Mouse (Mus musculus) heart, postnatal 10 days (tissue): ENCODE data around the gene Prr12. TPM values are rescaled to one million over a fixed set of nuclear protein-coding genes. Genes with fewer than 3 reads are reported as not detected.

Source experiments
- DNase-seq, 2 experiments: peaks; one replicate each; pipeline ENCODE4 v3.0.0; 2021
- intact Hi-C: fragments of 180-260 bp; cut with DNase I; formaldehyde crosslinking; loops from one replicate; pipeline ENCODE4 v1.15.1; 2025
- total RNA-seq, 2 experiments: library from RNA; stranded (reverse); gene quantifications; 2 replicates each; pipeline ENCODE4 v1.2.3; 2021

The Prr12 gene
- total RNA-seq, 2 experiments from 2014 or later: 28.8 to 35.7 TPM

GRCm38 (mm10) chr7:45053117-45053930 is 643 bp upstream of the Prr12 start:
- DNase-seq: peak; percentile 76 to 84
- intact Hi-C loops: loop anchor here (2.0 kb wide), 1 partner anchor 33 kb away; no protein-coding TSS in a partner anchor

DNA sequence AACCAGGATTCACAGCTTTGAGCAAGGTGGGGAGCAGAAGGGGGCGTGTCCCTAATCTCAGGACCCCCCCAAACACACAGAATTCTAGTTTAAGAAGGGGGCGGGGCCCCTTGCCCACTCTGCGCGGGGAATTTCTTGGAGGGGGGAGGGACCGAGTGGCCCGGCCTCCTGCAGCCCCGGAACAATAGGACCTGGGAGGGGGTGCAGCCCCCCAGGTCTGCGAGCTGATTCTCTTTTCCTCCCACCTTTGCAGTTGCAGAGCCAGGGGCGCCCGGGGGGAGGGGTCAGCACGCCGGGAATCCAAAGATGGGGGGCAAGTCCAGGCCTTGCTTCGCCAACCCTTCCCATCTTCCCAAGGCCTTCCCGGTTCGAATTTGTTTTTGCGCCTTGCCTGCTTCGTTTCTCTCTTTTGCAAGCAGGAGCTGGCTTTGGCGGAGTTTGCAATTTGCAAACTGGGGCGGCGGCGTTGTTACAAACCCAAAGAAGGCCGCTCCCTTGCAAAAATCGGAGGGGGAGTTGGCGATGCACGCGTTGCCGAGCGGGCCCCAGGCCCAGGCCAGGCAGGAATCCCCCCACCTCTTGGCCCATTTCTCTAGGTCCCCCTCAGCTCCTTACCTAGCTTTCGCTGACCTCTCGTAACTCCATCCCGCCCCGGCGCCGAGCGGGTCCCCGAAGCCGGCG is 360 bp downstream of the Prr12 start:
- intact Hi-C loops: loop anchor here (2.0 kb wide), 1 partner anchor 32 kb away; no protein-coding TSS in a partner anchor
- DNase-seq: peak; percentile 54

DNA sequence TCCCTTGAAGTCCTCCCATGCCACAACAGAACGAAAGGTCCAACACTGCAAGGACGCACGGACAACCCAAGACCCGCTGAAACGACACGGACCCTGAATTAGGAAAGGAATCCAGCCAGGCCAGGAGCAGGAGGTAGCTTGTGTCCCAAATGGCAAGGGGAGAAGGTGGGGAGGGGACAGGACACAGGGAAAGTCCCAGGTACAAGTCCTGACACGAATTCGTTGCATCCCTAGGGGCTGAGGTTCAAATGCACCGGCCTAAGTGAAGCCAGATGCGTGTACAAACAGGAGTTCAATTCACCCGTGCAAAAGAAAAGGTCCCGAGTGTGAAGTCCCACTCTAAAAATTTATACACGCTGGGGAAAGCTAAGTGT is 1.1 kb downstream of the Prr12 start:
- no peak for DNase-seq
- intact Hi-C loops: no loop called here

GRCm38 (mm10) chr7:45050945-45051600 is 1.6 kb downstream of the Prr12 start:
- intact Hi-C loops: no loop called here
- DNase-seq: peak; percentile 79 to 86

DNA sequence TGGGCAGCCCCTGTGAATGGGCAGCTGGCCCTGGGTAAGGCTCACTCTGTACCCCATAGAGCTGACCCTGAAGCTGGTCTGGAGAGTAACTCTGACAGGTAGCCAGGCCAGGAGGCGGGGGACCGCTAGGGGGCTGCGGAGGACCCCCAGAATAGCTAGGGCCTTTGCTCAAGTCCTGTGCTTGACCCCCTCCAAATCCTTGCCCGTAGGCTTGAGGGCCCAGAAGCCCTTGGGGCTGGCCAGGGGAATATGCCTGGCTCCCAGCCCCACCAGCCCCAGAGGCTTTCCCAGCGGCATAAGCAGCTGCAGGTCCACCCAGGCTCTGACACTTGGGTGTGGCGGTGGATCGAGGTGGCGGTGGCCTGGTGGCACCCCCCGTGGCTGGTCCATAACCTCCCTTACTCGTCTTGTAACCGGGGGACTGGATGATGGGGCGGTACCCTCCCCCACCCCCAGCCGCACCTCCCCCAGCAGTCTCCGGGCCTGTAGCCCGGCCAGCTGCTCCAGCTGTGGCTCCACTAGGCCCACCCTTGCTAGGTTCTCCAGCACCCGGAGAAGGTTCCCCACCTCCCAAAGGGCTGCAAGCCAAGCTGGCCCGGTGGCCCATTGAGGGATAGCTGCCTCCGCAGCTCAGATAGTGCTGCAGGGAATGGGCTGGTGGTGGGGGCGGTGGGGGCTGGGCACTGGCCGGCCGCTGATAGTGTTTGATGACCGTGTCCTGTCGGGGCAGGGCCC is 3.6 kb downstream of the Prr12 start:
- peak; percentile 58 to 62 for DNase-seq
- intact Hi-C loops: no loop called here

DNA sequence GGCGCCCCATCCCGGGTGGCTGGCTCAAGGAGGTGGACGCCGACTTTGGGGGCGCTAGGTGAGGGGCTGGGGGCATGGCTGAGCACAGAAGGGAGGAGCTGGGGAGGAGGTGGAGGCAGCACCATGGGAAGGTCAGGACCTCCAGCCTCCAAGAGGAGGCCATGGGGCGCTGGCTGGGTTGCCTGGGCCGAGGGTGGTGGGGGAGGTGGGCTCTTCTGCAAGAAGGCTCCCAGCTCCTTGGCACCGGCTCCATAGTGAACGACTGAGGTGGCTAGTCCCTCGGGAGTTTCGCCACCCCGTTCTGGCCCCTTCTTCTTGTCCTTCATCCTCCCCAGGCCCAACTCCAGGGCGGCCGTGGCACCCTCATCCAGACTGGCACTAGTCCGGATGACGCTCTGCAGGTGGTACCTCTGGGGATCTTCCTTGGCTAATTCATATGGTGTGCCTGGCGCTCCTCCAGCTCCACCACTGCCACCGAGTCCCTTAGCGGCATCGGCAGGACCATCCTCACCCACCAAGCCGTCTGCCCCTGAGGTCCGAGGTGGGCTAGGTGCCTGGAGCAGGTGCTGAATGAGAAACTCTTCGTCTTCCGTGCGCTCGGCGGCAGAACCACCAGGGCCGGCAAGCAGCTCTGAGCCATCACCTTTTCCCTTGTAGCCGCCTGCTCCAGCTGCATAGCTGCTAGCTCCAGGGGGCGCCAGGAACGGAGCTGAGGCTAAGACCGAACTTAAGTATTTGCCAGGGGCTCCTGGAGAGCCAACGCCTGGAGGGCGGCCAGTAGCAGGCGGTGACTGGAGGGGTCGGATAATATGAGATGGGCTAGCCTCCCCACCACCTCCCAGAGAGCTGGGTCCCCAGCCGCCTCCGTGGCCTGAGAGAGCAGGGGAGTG is 4.4 kb downstream of the Prr12 start:
- peak in 1 of 2 experiments; percentile 27 for DNase-seq
- intact Hi-C loops: no loop called here

- intact Hi-C loops: no loop called here
- no peak for DNase-seq
Measured at GRCm38 (mm10) chr7:45047491-45047890, 5.2 kb downstream of the Prr12 start.

DNA sequence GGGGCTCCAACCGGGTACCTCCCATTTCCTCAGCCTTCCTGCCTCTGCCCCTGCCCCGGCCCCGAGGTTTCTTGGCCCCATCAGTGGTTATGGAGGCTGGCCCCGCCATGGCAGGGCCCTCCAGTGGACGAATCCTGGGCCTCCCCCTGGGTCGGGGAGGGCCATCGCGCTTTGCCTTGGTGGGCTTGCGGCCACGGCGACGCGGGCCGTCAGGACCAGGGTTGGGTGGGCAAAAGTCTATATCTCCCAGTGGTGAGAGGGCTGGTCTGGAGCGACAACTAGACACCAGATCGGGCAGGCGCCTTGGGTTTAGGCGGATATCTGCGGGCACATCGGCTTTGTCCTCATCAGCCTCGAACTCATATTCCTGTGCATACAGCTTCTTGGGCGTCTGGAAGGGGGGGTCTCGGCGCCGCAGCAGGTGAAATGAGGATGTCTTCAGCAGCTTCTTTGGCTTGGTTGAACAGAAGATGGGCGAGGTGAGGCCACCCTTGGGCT is 5.8 kb downstream of the Prr12 start:
- intact Hi-C loops: no loop called here
- no peak for DNase-seq

DNA sequence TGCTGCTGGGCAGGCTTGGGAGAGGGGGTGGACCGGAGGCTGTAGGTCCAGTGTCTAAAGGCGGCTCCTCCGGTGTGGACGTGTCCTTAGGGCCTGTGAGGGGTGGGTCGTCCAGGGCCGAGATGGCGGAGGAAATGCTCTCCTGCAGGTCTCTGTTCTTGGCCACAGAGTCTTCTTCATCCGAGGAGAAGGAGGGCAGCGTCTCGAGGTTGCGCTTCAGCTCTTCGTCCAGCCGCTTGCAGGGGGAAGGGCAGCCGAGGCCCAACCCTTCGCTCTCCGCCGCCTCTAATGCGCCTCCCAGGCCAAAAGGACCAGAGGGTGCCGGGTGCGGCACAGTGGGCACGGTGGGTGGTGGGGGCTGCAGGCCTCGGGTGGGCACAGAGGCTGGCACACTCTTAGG is 6.9 kb downstream of the Prr12 start:
- intact Hi-C loops: no loop called here
- no peak for DNase-seq

DNA sequence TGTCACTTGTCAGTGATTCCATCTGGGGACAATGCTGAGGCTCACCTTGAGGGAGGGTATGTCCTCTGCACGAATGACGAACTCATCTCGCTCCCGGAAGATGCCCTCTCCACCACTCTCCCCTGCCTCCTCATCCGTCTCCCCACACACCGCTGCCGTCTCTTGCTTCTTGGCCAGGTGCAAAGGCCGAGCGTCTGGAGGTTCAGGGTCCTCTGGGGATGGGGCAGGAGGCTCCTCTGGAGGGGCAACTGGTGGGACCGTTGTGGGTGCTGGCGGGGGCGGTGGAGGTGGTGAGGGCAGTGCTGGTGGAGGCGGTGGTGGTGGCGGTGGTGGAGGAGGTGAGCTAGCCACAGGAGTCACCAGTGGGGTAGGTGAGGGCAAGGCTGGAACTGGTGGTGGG is 9.4 kb downstream of the Prr12 start:
- intact Hi-C loops: no loop called here
- DNase-seq: no peak

GRCm38 (mm10) chr7:45040851-45041250 is 11.8 kb downstream of the Prr12 start:
- intact Hi-C loops: no loop called here
- no peak for DNase-seq

GRCm38 (mm10) chr7:45038411-45038810 is 14.3 kb downstream of the Prr12 start:
- intact Hi-C loops: no loop called here
- DNase-seq: no peak

GRCm38 (mm10) chr7:45037720-45038361 is 14.8 kb downstream of the Prr12 start:
- peak; percentile 59 to 76 for DNase-seq

GRCm38 (mm10) chr7:45036702-45037101 is 16.0 kb downstream of the Prr12 start:
- DNase-seq: no peak
- intact Hi-C loops: no loop called here

More at GRCm38 (mm10) chr7:45037720-45038361, 14.8 kb downstream of the Prr12 start:
- intact Hi-C loops: no loop called here

GRCm38 (mm10) chr7:45035631-45036030 is 17.1 kb downstream of the Prr12 start:
- intact Hi-C loops: no loop called here

DNA sequence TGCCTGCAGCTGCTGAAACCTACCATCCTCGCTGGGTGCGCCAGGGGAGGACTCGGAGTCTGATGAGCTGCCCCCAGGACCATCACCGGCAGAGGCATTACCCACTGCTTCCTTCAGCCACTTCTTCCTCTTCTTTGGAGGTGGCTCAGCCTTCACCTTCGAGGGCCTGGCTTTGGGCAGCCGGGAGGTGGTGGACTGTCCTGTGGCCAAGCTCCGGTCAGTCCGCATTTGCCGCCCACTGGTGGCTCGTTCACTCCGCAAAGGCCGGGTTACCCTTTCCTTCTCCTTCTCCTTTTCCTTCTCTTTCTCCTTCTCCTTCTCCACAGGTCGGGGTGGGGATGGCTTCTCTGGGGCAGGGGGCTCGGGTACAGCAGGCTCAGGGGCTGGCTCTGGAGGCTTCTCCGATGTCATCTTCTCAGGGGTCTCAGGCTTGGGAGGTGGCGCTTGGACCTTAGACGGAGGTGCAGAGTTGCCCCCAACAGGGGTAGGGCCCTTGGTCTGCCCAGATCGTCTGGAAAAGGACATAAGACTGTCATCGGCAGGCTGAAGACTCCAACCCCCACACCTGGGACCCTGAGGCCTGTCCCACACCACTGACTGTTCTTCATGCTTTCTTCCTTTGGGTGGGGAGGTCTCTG is 18.8 kb downstream of the Prr12 start:
- DNase-seq: no peak
- intact Hi-C loops: no loop called here

More at GRCm38 (mm10) chr7:45035631-45036030, 17.1 kb downstream of the Prr12 start:
- DNase-seq: no peak

DNA sequence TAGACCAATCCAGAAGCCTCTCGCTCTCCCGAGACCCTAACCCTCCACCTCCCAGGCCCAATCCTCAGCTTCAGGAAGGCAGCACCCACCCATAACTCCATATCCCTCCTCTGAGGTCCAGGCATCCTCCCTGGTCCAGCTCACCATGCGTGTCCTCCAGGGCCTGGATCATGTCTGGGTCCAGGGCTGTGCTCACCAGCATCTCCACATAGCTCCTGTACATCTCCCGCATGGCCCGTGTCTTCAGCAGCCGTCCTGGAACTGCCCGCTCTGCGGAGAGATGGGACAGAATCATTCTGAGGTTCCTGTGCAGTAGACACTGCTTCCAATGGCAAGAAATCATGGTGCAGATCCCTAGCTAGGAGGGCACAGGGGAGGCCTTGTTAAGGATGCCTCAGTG is 21.8 kb downstream of the Prr12 start:
- DNase-seq: no peak
- intact Hi-C loops: no loop called here

DNA sequence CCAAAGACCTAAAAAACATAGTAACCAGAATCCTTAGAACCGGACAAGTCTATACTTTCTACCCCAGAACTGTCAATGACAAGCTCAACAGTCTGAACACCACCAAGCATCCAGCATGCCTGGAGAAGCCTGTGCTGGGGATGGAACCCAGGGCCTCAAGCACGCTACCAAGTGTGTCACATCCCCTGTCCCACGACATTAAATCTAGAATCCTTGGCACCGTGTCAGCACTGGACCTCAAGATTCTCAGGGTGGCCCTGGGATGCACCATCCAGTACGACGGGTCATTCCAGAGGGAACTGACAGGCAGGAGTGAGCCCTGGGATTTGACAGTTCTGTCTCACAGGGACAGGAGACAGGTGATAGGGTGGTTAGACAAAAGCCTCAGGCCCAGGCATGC is 22.7 kb downstream of the Prr12 start:
- DNase-seq: no peak
- intact Hi-C loops: no loop called here

DNA sequence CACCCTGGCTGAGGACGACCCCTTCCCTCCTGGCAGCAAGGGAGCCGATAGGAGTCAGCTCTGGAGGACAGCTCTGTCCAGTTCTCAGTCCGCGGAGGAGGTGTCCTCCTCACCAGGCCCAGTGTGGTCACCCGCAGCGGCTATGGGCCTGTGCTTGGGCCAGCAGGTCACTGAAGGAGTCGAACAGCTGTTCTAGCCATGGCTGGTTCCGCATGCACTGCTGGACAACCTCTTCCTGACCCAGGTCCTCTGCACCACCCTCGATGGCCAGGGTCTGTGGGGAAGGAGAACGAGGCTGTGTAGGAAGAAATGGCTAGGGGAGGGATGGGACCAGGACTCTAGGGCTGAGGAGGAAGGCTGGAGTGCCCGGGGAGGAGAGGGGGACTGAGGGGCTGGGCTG is 24.3 kb downstream of the Prr12 start:
- intact Hi-C loops: no loop called here
- DNase-seq: no peak
